Mouse (Mus musculus) mesoderm, embryonic 11.5 days (tissue): Measurements from ENCODE around the gene Prkag1.

Source experiments
- DNase-seq: peaks from one replicate; pipeline ENCODE4 v3.0.0-alpha.2; 2012; ENCODE audit warnings: low read depth, low spot score

Gene Prkag1

GRCm38 (mm10) chr15:98771813-98772425 lies 59.4 kb downstream of the Prkag1 start:
- DNase-seq = no peak

- DNase-seq = no peak
Observed at GRCm38 (mm10) chr15:98768259-98768658, 63.1 kb downstream of the Prkag1 start.

DNA sequence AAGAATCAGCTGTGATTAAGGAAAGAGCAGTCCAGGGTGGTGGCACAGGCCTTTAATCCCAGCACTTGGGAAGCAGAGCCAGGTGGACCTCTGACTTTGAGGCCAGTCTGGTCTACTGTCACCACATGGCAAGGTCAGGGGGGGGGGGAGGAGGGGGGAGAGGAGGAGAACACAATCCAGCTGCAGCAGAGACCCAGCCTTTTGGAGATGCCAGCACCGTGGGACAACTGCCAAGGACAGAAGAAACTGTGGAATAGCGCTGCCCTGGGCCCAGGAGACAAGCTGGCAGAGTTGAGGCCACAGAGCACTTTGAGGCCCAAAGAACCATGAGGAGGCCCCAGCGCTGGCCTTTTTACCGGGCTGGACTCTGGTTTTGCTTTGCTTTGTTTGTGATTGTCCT lies 65.4 kb downstream of the Prkag1 start:
- DNase-seq = no peak
